Mouse (Mus musculus): ENCODE results near the gene Rps2. TPM values are rescaled to one million over a fixed set of nuclear protein-coding genes. Genes with fewer than 3 reads are reported as not detected.
"Not testable (repeated sequence)": the region's sequence is repeated elsewhere in the genome, so short reads cannot be mapped to it uniquely, and the experiment has no call there.

Gene Rps2
- polyA plus RNA-seq (2016; fragmentation: Nextera tagmentation; extraction: Ambion mirVana): 1,161 and 1,172 TPM in 2 replicates

GRCm38 (mm10) chr17:24717943-24718342 is at the start of gene Rps2, which contains the start of gene Rnf151:
Gene Rps2 (plus strand): TSS chr17:24718116.
Gene Rnf151 (minus strand): TSS chr17:24718063.
- Histone ChIP-seq H3K27me3 (no peaks in the 10 kb centered on the region), H3K4me1 (replicated peaks) (peaks cover 25% of the 10 kb centered on the region), H3K4me2 (peak within 1 kb of the TSS; percentile 70), H3K9me3 (no peaks in the 10 kb centered on the region), H3K4me3 (replicated peaks) (peak within 1 kb of the TSS; percentile 81), H3K27ac (no peak within 1 kb of the TSS), H3K36me3 (peaks cover 53% of the 10 kb centered on the region), H3K9ac (replicated peaks) (peak within 1 kb of the TSS; percentile 90)
- no peak for ATAC-seq (ENCODE audit: insufficient number of reproducible peaks, insufficient read depth, low FRiP score, low TSS enrichment, low read depth)
- WGBS: 86% methylated on average over 4 of the region's 4 CpGs

GRCm38 (mm10) chr17:24669214-24669544 is 48.7 kb upstream of the Rps2 start:
- Histone ChIP-seq H3K4me1 (replicated peaks) (peaks cover 31% of the 10 kb centered on the region), H3K4me3 (replicated peaks) (peak overlapping the region; percentile 99), H3K4me2 (peak overlapping the region; percentile 85), H3K27ac (peak overlapping the region; percentile 86), H3K9ac (replicated peaks) (peak overlapping the region; percentile 97; the same call in 1 of the 2 replicates)
- H3K9me3 ChIP-seq, H3K27me3 ChIP-seq, H3K36me3 ChIP-seq: not testable (repeated sequence)
- WGBS: 12% methylated on average over 15 of the region's 15 CpGs
- ATAC-seq (ENCODE audit: insufficient number of reproducible peaks, insufficient read depth, low FRiP score, low TSS enrichment, low read depth): peak; percentile 42

- H3K9me3 ChIP-seq: no peaks in the 10 kb centered on the region
- peak within 1 kb of the TSS; percentile 99 for H3K4me3 ChIP-seq (replicated peaks)
- peak; percentile 96 for ATAC-seq (ENCODE audit: insufficient number of reproducible peaks, insufficient read depth, low FRiP score, low TSS enrichment, low read depth)
- peak within 1 kb of the TSS; percentile 85 for H3K4me2 ChIP-seq
- H3K9ac ChIP-seq (replicated peaks): peak within 1 kb of the TSS; percentile 97
- peak within 1 kb of the TSS; percentile 86 for H3K27ac ChIP-seq
- H3K27me3 ChIP-seq: no peaks in the 10 kb centered on the region
- under 1% methylated on average over 73 of the region's 80 CpGs for WGBS
- H3K4me1 ChIP-seq (replicated peaks): peaks cover 31% of the 10 kb centered on the region
- 0 out of 2 replicates have a peak, but pooled peaks cover 4% of the 10 kb centered on the region for H3K36me3 ChIP-seq
These were observed 48.2 kb upstream of the Rps2 start, which contains the start of gene Zfp598 for GRCm38 (mm10) chr17:24669545-24670245. Gene Zfp598 (plus strand): TSS chr17:24669687.

GRCm38 (mm10) chr17:24670246-24670844 is 47.6 kb upstream of the Rps2 start:
- Histone ChIP-seq H3K9ac (replicated peaks) (peak overlapping the region; percentile 97), H3K27me3 (no peaks in the 10 kb centered on the region), H3K27ac (peak overlapping the region; percentile 86), H3K4me3 (replicated peaks) (peak overlapping the region; percentile 99), H3K4me2 (peak overlapping the region; percentile 85), H3K36me3 (0 out of 2 replicates have a peak, but pooled peaks cover 4% of the 10 kb centered on the region), H3K4me1 (replicated peaks) (peaks cover 31% of the 10 kb centered on the region), H3K9me3 (no peaks in the 10 kb centered on the region)
- WGBS: 12% methylated on average over 8 of the region's 8 CpGs
- no peak for ATAC-seq (ENCODE audit: insufficient number of reproducible peaks, insufficient read depth, low FRiP score, low TSS enrichment, low read depth)

- Histone ChIP-seq H3K4me3 (replicated peaks) (0 out of 2 replicates have a peak overlapping the region, but pooled peaks have one; percentile 99), H3K9me3 (no peaks in the 10 kb centered on the region), H3K4me2 (peak overlapping the region; percentile 85), H3K4me1 (replicated peaks) (peaks cover 31% of the 10 kb centered on the region), H3K9ac (replicated peaks) (peak overlapping the region; percentile 44), H3K27ac (no peak overlapping the region), H3K36me3 (peaks cover 4% of the 10 kb centered on the region; the same call in 1 of the 2 replicates), H3K27me3 (no peaks in the 10 kb centered on the region)
- ATAC-seq (ENCODE audit: insufficient number of reproducible peaks, insufficient read depth, low FRiP score, low TSS enrichment, low read depth): no peak
- 80% methylated on average over 5 of the region's 5 CpGs for WGBS
These were observed 46.6 kb upstream of the Rps2 start for GRCm38 (mm10) chr17:24671346-24671745.

- Histone ChIP-seq H3K36me3 (peaks cover 12% of the 10 kb centered on the region), H3K4me2 (peak overlapping the region; percentile 85), H3K27me3 (no peaks in the 10 kb centered on the region), H3K9ac (replicated peaks) (peak overlapping the region; percentile 44), H3K9me3 (no peaks in the 10 kb centered on the region), H3K27ac (no peak overlapping the region), H3K4me1 (replicated peaks) (peaks cover 31% of the 10 kb centered on the region), H3K4me3 (replicated peaks) (no peak overlapping the region)
- WGBS: 22% methylated on average over 5 of the region's 5 CpGs
- no peak for ATAC-seq (ENCODE audit: insufficient number of reproducible peaks, insufficient read depth, low FRiP score, low TSS enrichment, low read depth)
These were observed 45.8 kb upstream of the Rps2 start for GRCm38 (mm10) chr17:24672141-24672540.

- no peak overlapping the region for H3K27ac ChIP-seq
- peak overlapping the region; percentile 40; the same call in 1 of the 2 replicates for H3K9ac ChIP-seq (replicated peaks)
These were observed 43.6 kb upstream of the Rps2 start for GRCm38 (mm10) chr17:24674277-24674676.

GRCm38 (mm10) chr17:24676187-24676586 is 41.7 kb upstream of the Rps2 start:
- Histone ChIP-seq H3K9ac (replicated peaks) (no peak overlapping the region), H3K27ac (no peak overlapping the region), H3K4me2 (no peak overlapping the region), H3K9me3 (no peaks in the 10 kb centered on the region), H3K27me3 (no peaks in the 10 kb centered on the region), H3K4me3 (replicated peaks) (no peak overlapping the region), H3K4me1 (replicated peaks) (peaks cover 15% of the 10 kb centered on the region), H3K36me3 (peaks cover 53% of the 10 kb centered on the region)
- ATAC-seq (ENCODE audit: insufficient number of reproducible peaks, insufficient read depth, low FRiP score, low TSS enrichment, low read depth): no peak
- WGBS: 63% methylated on average over 2 of the region's 2 CpGs

More at GRCm38 (mm10) chr17:24674277-24674676, 43.6 kb upstream of the Rps2 start:
- Histone ChIP-seq H3K36me3 (peaks cover 33% of the 10 kb centered on the region), H3K4me1 (replicated peaks) (peaks cover 25% of the 10 kb centered on the region), H3K27me3 (no peaks in the 10 kb centered on the region), H3K9me3 (no peaks in the 10 kb centered on the region), H3K4me3 (replicated peaks) (no peak overlapping the region), H3K4me2 (no peak overlapping the region)
- no peak for ATAC-seq (ENCODE audit: insufficient number of reproducible peaks, insufficient read depth, low FRiP score, low TSS enrichment, low read depth)
- WGBS: 85% methylated on average over 7 of the region's 7 CpGs

- Histone ChIP-seq H3K9me3 (no peaks in the 10 kb centered on the region), H3K36me3 (peaks cover 59% of the 10 kb centered on the region), H3K4me1 (replicated peaks) (peaks cover 8% of the 10 kb centered on the region), H3K4me3 (replicated peaks) (no peak overlapping the region), H3K27me3 (no peaks in the 10 kb centered on the region), H3K9ac (replicated peaks) (no peak overlapping the region), H3K4me2 (no peak overlapping the region), H3K27ac (no peak overlapping the region)
- ATAC-seq (ENCODE audit: insufficient number of reproducible peaks, insufficient read depth, low FRiP score, low TSS enrichment, low read depth): no peak
- 91% methylated on average over 5 of the region's 5 CpGs for WGBS
These were observed 41.0 kb upstream of the Rps2 start for GRCm38 (mm10) chr17:24676877-24677276.

- 86% methylated on average over 24 of the region's 24 CpGs for WGBS
- H3K36me3 ChIP-seq: peaks cover 67% of the 10 kb centered on the region
These were observed 40.3 kb upstream of the Rps2 start for GRCm38 (mm10) chr17:24677500-24678080.

GRCm38 (mm10) chr17:24686514-24686913 is 31.4 kb upstream of the Rps2 start:
- no peak overlapping the region for H3K27ac ChIP-seq
- H3K9ac ChIP-seq (replicated peaks): no peak overlapping the region
- H3K27me3 ChIP-seq: peaks cover 56% of the 10 kb centered on the region
- H3K4me3 ChIP-seq (replicated peaks): peak overlapping the region; percentile 16; the same call in 1 of the 2 replicates
- H3K9me3 ChIP-seq: no peaks in the 10 kb centered on the region
- WGBS: 22% methylated on average over 16 of the region's 16 CpGs
- H3K4me2 ChIP-seq: peak overlapping the region; percentile 44
- peaks cover 15% of the 10 kb centered on the region for H3K4me1 ChIP-seq (replicated peaks)
- peaks cover 11% of the 10 kb centered on the region for H3K36me3 ChIP-seq
- ATAC-seq (ENCODE audit: insufficient number of reproducible peaks, insufficient read depth, low FRiP score, low TSS enrichment, low read depth): no peak

More at GRCm38 (mm10) chr17:24677500-24678080, 40.3 kb upstream of the Rps2 start:
- Histone ChIP-seq H3K9ac (replicated peaks) (no peak overlapping the region), H3K4me3 (replicated peaks) (no peak overlapping the region), H3K27ac (no peak overlapping the region), H3K4me1 (replicated peaks) (peaks cover under 1% of the 10 kb centered on the region; the same call in 1 of the 2 replicates), H3K27me3 (no peaks in the 10 kb centered on the region), H3K4me2 (no peak overlapping the region), H3K9me3 (no peaks in the 10 kb centered on the region)
- no peak for ATAC-seq (ENCODE audit: insufficient number of reproducible peaks, insufficient read depth, low FRiP score, low TSS enrichment, low read depth)
